Mouse (Mus musculus) thymus, postnatal 14 days (tissue): Measurements from ENCODE around the gene Atxn1.

Source experiments
- DNase-seq: peaks from one replicate; pipeline ENCODE4 v3.0.0; 2021

The Atxn1 gene

DNA sequence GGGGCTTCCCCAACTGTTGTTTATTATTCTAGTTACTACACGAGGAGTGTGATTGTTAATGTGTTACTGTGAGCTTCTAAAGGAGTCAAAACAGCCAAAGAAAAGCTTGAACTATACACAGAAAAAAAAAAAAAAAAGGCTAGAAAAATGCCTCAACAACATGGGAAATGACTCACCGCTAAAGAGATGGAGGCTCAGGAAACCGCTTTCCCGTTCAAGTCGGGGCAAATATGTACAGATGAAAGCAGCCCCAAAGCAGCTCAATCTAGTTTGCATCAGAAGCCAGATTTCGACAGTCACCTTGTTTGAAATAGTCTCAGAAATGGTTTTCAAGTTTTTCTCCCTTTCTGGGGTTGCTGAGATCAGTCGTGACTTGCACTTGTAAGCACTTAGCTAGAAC lies 40.3 kb downstream of the Atxn1 start:
- peak; percentile 40 for DNase-seq

DNA sequence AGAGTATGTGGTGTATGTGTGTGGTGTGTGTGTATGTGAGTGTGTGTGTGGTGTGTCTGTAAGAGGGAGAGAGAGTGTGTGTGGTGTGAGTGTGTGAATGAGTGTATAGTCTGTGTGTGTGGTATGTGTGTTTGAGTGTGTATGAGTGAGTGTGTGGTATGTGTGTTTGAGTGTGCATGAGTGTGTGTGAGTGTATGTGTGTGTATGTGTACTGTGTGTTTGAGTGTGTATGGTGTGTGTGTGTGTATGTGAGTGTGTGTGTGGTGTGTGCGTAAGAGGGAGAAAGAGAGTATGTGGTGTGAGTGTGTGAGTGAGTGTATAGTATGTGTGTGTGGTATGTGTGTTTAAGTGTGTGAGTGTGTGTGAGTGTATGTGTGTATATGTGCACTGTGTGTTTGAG lies 41.7 kb downstream of the Atxn1 start:
- no peak for DNase-seq

DNA sequence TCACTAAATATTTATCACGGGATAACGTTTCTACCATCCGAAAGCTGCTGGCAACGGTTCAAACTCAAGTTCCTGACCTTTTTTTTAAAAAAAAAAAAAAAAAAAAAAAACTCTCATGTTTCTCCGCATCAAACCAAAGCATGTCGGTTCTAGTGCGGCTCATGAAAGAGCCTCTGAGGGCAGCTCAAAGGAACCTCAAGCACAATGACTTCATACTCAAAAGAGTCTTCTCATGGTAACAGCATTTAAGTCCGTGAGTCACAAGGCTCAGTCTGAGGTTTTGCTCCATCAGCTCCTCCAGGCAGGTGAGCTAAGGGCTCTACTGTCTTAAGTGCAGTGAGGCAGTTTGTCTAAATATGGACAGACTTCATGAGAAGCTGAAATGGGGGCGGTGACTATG lies 42.3 kb downstream of the Atxn1 start:
- peak; percentile 61 for DNase-seq

DNA sequence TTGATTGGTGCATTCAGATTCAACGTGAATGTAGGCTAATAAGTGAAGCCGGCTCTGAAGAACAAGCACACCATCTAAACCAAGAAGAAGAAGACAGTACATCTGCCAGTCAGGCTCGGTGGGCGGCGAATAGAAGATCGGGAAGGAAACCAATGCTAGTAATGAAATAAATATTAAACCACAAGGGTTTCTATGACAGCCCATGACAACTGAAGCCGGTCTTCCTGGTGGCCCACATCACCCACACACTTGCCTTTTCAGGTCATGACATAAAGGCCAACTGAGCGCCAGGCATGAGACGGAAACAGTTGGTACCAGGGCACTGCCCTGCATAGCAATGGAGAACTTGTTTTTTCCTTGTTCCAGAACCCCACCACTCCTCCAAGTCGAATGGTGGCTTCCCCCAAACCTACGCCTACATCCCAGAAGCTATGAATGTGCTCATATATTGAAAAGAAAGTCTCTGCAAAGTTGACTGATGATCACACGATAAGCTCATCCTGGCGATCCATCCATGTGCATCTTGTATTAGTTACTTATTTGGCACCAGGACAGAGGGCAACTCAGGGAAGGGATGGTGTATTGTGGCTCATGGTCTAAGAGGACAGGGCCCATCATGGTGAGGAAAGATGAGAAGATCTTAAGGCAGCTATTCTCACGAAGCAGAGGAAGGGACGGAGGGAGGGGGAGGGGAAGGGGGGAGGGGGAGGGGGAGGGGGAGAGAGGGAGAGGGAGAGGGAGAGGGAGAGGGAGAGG lies 45.7 kb downstream of the Atxn1 start:
- no peak for DNase-seq

DNA sequence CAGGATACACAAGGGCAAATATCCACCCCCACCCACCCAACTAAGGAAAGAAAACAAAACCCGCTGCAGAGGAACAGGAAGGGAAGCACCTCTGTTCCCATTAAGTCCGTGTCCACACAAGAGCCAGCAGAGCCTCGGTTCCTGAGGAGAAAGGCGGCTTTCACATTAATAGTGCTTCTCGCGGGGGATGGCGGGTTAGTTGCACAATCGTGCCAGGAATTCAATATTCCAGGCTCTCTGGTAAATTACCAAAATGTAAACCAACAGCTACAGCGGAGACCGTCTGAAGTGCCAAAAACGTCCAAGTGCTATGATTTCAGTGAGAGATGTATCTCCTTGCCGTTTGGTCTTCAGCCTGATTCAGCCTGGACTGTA lies 46.8 kb downstream of the Atxn1 start:
- no peak for DNase-seq

DNA sequence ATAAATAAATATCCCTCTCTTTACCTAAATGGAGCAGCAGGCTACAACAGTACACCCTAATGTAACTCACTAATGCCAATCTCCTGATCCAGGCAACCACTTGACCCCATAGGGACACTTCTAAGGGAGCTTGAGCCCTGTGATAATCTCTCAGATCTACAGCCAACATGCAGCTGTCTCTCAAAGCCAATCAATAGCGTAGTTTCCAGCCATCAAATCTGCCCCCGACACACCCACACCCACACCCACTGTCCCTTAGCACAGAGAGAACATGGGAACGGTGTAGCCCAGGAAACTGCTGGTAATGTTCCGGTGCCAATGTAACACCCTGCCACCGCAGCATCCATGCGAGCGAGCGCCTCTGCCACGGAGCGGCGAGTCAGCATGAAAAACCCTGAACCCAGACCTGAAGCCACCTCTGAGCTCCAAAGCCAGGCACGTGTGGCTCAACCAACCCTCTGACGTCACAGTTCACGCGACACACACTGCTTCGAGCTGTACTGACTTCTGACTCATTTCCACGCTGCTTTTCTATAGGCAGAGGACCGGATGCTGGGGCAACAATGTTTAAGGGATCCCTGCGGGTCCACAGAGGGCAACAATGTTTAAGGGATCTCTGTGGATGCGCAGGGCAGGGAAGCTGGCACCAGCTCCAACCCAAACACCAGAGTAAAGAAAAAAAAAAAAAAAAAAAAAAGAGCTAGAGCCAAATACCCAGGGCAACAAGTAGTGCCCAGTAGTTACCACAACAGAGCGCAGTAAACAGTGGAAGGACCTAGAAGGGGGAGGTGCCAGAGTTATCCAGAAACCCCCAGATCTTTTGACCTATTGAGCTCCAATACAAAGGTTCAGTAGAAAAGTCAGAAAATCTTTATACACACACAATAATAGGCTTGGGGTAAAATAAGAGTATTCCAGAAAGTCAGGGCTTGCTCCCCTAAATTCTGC lies 47.5 kb downstream of the Atxn1 start:
- DNase-seq: no peak

DNA sequence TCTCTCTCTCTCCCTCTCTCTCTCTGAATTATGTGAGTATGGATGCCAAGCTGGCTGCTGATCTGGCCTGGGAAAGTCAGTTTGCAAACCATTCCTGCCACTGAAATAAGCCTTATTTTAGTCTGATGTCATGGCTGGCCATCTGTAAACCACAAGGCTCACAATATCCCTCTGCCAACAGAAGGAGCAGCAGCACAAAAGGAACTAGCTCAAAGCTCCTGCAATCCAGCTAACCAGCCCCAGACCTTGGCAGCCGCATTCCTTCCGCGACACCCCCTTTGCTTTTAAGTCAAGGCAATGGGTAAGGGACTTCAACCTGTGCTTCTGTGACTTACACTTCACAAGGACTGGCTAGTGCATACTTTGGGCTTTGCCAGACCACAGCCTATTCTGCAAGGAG lies 48.9 kb downstream of the Atxn1 start:
- no peak for DNase-seq

DNA sequence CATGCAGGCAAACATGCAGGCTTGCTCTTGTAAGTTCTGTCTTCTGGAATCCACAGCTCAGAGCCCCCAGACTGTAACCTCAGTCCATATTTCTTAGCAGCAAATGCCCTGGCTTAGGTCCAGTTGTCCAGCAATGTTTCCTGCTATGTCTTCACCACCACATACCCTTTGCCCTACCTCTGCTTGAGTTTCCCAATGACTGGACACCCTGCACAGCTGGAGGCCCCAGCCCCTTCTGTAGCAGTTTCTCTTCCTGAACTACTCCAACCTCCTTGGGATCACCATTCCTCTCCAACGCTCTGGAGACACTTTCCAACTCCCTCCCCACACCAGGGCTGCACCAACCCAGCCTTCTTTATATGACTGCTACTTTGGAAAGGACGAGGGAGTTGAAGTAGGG lies 49.8 kb downstream of the Atxn1 start:
- no peak for DNase-seq

DNA sequence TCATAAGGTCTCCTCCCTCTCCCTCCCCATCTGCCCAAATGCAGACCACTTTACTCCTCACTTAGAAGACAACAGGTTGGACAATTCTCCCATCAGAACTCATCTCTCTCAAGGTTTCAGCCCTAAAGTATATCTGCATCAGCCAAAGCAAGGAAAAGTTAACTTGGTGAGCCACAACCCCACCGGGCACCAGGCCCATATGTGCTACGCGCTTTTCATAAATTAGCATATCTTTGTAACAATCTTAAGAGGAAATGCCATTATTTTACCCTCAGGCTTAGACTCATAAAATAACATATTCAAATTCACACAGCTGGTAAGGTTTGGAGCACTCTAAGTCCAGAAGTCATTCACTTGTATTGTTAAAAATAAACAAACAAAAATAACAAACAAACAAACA lies 50.7 kb downstream of the Atxn1 start:
- no peak for DNase-seq

DNA sequence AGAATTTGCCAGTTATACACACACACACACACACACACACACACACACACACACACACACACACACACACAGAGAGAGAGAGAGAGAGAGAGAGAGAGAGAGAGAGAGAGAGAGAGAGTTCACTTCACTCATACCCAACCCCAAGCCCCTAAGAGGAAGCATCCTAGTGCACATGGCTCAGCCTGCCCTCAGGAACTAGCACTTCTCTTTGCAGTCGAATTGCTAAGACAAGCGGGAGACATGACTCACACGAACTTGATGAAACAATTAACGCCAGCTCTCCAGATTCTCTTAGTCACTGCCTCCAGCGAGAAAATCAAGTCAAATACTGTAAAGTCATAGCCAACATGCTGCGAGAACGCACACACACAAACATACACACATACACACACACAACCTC lies 53.0 kb downstream of the Atxn1 start:
- no peak for DNase-seq

DNA sequence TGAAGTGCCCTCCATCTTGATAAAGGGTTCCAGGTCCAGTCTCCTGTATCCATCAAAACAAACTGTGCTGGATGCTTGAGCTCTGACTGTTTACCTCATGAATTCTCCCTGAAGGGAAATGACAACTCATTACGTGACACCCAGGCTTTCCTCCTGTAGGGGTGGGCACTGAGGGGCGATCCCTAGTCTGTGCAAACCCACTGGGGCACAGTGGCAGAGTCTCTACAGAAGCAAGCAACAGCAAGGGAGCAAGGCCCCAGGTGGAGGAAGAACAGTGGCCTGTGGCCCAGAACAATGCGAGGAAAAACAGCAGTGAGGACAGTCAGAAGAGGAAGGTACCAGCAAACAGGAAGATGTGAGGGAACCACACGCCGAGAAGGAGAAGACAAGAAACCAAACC lies 53.7 kb downstream of the Atxn1 start:
- peak; percentile 9 for DNase-seq

DNA sequence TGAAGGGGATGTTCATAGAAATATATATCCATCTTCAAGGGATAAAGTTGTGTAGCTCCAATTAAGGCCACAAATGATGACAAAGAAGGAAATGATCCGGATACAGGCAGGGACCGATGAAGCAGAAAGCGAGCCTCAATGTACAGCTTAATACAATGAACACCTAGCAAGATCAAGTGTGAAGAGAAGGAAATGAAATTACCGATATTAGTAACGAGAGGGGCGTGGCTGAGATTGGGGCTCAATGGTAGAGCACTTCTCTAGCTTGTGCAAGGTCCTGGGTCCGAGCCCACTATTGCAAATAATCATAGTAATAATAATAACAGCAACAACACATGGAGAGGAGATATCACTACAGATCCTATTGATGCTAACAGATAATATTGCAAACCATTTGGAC lies 54.5 kb downstream of the Atxn1 start:
- DNase-seq: no peak

DNA sequence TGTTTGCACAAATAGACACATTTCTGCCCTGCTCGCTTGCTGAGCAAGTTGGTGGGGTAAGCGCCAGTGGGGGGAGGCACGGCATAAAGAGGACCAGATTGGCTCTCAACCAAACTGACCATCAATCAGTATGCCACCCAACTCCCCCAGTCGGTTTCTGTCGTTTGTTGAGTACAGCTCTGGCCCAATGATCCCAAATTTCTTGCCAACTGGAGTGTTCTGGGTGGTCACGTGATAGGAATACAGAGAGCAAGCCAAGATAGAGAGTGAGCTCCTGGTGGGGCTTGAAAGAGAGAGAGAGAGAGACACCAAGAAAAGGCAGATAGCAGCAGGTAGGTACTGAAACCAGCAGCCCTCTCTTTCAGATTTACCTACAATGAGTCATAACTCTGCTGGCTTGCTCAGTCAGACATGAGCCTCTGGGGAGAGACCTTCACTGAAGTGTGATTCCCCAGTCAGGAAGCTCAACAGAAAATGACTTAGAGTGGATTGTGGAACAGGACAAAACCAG lies 57.6 kb downstream of the Atxn1 start:
- no peak for DNase-seq

DNA sequence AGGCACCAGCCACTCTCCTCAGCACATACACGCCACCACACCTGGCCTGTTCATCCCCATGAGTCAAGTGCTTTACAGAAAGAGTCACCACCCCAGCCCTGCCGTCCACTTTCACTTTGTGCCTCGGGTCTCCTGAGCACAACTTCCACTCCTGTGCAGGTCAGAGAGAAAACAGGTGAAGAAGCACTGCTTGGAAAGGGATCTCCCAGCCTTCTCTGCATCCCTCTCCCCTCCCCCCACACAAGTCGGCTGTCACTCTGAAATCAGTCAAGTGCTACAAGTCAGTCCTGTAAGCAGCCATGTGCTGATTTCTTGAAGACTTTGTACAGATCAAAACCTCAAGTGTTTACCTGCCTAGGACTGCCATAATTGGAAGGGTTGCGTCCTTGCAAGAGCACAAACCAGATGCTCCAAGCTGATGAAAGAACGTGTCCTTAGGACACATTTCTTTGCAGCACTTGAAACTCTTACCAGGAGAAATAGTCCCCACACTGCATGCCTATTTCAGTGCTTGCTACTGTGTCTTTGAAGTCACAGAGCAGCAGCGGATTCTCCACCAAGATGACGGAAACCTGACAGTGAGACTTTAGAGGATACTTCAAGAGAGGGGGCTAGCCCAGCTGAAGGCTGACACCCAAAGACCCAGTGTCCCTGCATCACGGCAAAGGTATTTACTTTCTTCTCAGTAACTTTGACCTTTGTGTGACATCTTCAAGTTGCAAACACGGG lies 58.2 kb downstream of the Atxn1 start:
- DNase-seq: peak; percentile 28

DNA sequence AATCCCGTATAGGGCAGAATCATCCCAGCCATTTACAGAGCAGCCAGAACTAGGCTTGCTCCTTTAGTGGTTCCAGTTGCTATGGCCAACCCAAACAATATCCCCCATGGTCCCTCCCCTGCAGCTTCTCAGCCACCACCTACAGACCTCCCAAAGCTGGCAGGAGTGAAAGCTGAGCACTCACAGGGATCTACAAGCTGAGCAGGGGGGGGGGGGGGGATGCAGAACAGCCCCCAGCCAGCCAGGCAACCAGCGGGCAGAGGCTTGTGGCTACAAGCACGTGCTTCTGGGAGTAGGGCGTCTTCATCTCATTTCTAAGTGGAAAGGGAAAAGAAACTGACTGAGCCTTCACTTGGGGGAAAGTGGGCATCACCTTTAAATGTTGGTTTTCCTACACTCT lies 59.9 kb downstream of the Atxn1 start:
- DNase-seq: no peak

DNA sequence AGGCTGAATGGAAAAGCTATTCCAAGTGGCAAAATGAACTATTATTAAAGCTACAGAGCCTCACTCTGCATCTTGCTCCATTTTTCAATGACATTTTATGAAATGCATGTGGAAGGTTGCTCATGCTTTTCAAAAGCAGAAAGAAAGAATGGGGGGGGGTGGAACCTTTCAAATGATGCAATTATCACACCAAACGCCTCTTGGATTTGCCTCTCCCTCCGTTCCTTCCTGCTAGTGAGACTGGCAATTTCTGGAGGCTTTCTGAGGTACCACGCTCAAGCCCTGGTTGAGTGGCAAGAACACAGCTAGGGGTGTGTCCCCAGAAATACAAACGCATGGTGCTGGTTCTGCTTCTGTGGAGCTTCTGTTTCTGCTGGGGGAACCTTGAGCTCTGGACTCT lies 60.4 kb downstream of the Atxn1 start:
- DNase-seq: no peak

DNA sequence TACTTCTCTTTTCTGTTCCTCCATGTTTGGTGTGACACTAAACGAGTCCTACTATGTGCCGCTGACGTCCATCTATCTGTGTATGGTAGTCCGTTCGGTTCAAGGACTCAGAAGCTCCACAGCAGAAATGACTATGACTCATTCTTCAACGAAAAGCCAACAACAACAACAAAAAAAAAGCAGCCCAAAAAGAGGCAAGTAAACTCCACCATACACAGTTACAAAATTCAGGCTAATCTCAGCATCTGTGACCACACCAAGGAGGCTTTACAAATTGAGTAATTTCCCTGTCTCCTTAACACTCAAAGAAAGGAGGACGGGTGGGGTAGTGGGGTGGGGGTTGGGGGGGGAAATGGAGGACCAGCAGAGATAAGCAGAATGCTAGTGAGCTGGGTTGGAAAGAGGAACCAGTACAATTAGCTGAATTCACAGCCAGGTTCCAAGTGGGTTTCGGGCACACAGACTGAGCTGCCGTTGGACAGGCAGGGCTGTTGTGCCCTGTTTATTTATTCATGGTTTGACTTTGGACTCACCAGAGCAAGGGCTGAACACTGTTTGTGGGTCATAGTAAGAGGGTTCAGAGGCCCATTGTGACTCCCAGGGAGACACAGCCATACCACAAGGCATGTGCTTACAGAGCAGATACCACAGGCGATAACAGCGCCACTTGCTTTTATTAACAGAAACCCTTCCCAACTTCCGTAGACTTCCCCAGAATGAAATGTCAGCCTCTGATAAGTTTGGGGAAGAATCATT lies 61.1 kb downstream of the Atxn1 start:
- no peak for DNase-seq

DNA sequence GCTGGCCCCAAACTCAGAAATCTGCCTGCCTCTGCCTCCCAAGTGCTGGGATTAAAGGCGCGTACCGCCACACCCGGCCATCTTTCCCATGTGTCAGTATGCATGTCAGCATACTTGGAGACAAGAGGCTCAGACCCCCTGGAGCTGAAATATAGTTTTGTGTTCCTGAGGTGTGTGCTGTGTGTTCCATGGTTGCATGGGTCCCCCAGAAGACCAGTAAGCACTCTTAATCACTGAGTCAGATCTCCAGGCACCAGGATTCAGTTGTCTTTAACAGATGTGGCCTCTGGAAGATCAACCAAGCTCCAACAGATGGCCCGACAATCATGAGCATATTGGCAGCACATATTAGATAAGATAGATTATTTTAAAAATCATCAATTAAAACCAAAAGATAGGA lies 62.4 kb downstream of the Atxn1 start:
- no peak for DNase-seq

DNA sequence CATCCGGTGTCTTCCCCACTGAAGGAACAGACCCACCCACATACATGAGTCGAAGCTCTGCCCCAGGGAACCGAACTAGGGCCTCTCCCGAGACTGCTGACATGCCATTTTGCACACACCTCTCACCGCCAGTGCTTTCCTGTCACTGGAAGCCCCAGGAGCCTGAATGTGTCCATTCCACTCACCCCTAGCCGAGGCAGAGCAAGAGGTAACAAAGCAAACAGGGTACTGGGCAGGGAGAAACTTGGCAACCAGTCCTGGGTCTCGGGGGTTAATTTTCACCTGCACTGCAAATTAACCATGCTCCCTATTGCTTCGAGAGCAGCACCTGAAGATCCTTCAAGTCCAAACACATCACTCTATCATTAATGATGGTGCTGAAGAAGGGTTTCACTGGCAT lies 64.0 kb downstream of the Atxn1 start:
- no peak for DNase-seq

DNA sequence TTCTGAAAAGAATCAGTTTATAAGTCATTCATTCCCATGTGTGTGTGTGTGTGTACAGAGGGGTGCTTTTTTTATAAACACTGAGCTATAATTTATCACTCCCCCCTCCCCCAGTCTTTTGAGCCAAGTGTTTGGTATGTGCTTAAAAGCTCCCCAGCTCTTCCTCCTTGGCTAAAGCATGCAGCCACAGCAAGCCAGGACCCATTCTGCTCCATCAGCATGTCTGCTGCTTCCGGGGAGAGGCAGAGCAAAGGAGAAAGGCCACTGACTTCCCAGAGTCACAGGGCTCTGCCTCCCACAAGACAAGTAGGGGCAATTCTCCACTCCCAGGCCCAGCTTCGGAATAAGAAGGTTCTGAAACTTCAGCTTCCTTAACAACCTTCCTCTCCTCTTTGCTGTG lies 67.2 kb downstream of the Atxn1 start:
- DNase-seq: no peak

DNA sequence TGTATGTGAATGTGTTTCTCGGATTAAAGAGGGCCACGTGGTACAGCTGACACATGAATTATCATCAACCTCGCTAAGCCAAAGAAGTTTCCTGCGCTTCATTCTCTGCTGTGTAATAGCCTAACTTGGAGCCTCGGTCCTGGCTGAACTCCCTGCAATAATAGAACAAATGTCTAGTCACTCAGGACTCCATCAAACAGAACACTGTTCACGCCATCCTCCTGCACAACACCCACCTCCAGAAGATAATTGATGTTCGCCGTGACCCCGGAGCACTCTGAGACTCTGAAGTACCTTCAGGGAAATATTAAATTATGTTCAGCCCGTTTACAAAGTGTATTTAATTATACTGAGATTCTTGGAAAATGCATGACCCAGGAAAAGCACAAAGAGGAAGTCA lies 70.0 kb downstream of the Atxn1 start:
- DNase-seq: no peak

DNA sequence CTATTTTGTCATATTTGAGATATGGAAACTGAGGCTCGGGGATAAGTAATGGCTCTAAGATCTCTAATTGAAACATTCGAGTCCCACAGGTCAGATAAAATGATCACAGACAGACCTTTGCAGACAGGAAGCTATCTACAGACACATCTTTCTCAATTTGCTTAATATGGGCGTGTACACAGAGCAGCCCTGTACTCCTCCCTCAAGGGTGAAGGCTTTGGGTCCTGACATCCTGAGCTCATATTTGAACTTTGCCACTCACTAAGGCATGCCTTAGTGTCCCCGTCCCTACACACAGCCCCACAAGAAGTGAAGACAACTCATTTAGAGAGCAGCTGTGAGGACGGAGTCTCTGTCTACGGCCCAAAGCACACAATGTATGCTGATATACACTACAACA lies 70.6 kb downstream of the Atxn1 start:
- no peak for DNase-seq

DNA sequence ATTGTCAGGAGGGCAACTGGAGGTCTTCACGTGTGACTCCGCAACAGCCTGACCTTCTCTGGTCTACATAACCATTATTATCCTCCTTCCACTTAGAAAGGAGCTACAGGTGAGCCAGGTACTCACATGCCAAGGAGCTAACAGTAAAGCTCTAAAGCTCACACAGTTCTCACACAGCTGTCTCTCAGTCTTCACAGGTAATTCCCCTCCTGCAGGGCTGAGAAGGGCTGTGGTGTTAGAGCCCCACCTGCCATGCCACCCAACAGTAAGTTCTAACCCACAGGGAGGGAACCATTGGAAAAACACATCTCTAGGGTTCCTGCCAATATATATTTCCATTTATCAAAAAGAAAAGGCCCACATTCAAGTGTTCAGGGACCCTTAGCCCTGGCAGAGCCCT lies 73.7 kb downstream of the Atxn1 start:
- DNase-seq: no peak
